Mouse (Mus musculus): ENCODE results near the gene Gm42957.

DNA sequence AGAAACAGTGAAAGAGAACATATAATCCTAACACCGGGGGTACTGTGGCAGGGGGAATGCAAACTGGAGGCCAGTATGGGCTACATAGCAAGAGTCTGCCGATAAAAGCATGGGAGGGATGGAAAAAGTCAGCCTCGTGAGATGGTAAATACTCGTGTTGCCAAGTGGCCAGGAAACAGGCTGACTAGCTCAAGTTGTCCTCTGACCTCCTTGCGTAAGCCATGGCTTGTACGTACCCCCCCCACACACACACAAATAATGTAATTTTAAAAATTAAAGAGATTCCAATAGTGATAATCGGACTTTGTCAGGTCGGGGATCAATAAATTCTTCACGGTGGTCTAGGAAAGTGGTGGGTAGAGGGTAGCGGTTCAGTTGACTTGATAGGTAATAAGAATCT lies 41.9 kb upstream of the Gm42957 start:
- TF ChIP-seq POLR2A (IDR thresholded peaks at IDR 0.05; ENCODE audit: control insufficient read depth, low read depth, low read length), result no peak
- no peak for TF ChIP-seq CTCF (IDR thresholded peaks at IDR 0.05; ENCODE audit: control insufficient read depth, insufficient read depth, insufficient replicate concordance, low read depth, low read length)

Data from testis, adult 2 months (tissue).